Mouse (Mus musculus): ENCODE measurements around the gene Rragd. TPM values are rescaled to one million over a fixed set of nuclear protein-coding genes. Genes with fewer than 3 reads are reported as not detected.
"Not testable (repeated sequence)": the region's sequence is repeated elsewhere in the genome, so short reads cannot be mapped to it uniquely, and the experiment has no call there.

Rragd gene
- total RNA-seq (2014; fragmentation: Nextera tagmentation): not detected in 2 replicates
- 0.14 TPM in 1 of 2 replicates, not detected in the other for total RNA-seq (2017)

DNA sequence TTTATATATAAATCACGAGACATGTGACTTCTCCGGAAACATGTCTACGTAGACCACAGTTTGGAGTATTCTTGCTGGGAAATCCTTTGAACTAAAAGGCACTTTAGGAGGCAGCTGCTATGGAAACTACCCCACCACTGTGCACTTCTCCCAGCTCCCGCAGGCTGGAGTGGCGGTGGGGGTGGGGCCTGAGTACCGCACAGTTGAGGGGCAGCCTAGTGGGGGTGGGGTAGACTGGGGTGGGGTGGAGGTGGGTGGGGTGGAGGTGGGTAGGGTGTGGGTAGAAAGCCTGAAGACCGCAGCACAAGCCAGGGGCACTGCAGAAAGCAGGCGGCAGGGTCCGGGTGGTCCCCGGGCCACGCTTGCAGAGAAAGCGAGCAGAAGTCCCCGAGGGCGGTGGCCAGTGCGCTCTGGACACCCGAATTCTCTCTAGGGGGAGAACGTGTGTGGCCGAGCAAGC lies at the start of gene Rragd:
Gene Rragd (plus strand): TSS at position 322 of the 460 bp plus-strand sequence.
- no peak for ATAC-seq (replicated peaks; ENCODE audit: low FRiP score, low TSS enrichment, poor library complexity, severe bottlenecking)

DNA sequence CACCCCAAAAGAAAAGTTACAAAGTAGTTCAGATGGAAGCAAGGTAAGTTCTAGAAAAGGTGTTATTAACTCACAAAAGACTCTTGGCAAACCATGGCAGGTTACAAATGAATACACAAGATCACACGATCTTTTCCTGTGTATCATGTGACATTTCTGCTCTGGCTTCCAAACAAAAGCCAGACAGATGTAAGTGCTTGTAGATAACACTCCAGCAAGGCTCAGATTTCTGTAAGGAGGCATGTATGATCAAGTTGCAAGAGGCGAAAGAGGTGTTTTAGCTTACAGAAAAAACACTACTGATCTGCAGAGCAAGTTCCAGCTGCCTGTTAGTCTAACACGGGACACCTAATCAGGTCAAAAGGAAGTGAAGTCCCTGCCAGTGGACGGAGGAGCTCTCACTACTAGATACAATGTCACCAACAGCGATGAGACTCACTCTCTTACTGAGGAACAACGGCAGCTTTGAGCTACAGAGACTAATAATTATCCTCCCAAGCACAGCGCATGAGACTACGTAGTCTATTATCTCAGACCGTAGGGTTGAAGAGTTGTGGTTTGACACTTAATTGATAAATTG lies 46.0 kb upstream of the Rragd start:
- ATAC-seq (replicated peaks; ENCODE audit: low FRiP score, low TSS enrichment, poor library complexity, severe bottlenecking): peak; percentile 50; the same call in 1 of the 2 replicates

DNA sequence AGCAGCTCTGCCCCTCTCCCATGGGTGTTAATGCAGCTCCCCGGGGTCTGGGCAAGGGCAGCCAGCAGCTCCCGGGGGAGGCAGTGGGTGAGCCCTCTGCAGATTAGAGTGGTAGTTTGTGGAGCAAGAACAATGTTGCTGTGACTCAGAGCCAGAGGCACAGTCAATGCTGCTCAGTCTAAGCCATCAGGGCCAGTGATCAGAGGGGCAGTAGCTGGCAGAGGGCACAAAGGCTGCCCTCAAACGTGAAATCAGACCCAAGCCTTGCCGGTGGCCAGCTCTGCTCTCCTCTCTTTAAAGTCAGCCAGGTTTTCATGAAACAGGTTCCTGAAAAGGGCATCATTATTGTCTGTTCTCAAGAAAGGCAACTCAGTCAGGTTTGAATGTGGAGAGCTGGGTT lies 43.3 kb upstream of the Rragd start:
- no peak for ATAC-seq (replicated peaks; ENCODE audit: low FRiP score, low TSS enrichment, poor library complexity, severe bottlenecking)

DNA sequence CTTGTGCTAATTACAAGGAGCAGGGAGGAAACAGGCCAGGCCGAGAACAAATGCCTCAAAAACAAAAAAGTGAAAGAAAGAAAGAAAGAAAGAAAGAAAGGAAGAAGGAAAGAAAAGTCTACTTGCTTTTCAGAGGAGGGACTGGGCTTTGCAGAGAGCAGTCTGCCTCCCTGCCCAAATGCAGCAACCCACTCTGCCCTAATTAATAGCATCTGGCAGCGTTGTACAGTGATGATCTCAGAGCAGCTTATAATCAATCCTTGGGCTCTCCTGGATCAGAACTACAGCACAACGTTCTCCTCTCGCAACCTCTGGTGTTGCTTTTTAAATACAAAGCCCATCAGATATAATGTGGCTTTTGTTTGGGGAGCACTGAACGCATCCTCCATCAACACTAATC lies 42.9 kb upstream of the Rragd start:
- no peak for ATAC-seq (replicated peaks; ENCODE audit: low FRiP score, low TSS enrichment, poor library complexity, severe bottlenecking)

DNA sequence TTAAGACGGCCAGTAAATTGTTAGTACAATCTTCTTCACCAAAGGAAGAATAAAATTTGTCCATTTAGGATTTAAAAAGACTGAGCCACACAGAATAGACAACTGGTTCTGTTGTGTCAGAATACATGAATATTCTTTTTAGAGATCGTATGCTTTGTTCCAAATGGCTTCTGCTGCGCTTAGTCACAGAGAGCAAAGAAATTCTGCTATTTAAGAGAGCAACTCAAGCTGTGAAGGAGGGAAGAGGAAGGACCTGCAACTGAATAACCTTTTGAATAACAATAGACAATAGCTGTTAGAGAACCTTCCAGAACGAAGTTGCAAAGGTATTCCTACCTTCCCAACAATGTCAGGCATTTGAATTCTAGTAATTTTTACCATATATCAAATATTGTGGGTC lies 41.9 kb upstream of the Rragd start:
- ATAC-seq (replicated peaks; ENCODE audit: low FRiP score, low TSS enrichment, poor library complexity, severe bottlenecking): no peak

DNA sequence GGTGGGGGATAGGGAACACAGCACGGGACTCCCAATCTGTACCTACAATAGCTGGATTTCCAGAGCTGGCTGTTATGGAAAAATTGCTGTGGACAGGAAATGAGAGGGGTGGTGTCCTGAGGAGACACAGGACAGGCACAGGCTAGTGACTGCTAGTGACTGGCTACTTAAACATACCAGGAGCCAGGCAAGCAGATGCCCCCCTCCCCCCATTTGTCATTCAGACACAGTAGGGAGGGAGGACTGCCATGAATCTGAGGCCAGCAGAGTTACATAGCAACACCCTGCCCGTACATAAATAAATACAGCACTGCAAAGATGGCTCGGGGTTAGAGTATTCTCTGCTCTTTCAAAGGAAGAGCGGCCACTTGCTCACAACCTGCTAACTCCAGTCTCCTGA lies 35.2 kb upstream of the Rragd start:
- ATAC-seq (replicated peaks; ENCODE audit: low FRiP score, low TSS enrichment, poor library complexity, severe bottlenecking): no peak

DNA sequence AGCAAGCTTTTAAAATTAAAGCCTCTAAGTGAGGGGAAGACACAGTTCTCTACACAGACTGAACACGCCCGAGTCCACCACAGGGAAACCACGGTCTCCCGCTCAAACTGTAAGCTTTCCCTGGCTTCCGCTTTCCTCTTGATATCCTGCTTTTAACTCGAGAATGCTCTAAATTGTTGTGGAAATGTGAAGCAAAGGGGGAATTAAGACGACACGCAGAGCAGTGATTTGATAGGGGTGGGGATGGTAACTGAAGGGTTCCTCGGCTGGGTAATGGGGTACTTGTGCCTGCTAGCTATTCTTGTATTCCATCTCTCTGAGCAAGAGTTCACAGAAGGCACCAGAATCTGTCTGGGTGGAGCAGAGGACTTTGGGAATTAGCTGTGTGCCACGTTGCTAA lies 34.1 kb upstream of the Rragd start:
- ATAC-seq (replicated peaks; ENCODE audit: low FRiP score, low TSS enrichment, poor library complexity, severe bottlenecking): no peak

DNA sequence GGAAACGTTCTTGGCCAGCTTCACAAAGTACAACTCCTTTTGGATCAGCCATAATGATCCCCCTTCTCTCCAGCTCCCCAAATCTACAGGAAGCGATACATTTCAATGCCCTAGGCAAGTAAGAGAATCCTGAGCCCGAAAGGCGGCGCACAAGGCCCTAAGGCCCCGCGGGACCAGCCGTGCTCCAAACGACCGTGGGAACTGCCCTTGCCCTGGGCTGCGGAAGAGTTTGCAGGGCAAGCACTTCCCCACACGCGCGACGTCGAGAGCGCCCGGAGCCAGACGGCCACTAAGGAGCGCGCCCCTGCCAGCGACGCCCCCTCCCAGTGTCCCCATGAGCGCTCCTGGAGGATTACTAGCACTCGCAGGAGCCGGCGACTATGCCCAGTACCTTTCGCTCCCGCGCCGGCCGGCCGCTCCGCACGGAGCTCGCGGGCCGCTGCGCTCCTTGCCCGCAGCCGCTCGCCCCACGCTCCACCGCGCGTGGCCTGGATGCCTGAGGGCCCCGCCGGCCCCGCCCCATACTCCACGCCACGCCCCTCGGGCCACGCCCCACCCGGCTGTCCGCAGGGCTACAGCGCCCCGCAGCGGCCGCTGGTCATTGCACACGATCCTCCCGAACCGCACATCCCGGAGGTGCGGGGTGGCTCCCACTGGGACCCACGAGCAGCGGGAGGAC lies 32.3 kb upstream of the Rragd start, which contains the start of gene Ankrd6:
Gene Ankrd6 (minus strand): TSS at position 486 of the 679 bp plus-strand sequence.
- peak; percentile 88 for ATAC-seq (replicated peaks; ENCODE audit: low FRiP score, low TSS enrichment, poor library complexity, severe bottlenecking)

DNA sequence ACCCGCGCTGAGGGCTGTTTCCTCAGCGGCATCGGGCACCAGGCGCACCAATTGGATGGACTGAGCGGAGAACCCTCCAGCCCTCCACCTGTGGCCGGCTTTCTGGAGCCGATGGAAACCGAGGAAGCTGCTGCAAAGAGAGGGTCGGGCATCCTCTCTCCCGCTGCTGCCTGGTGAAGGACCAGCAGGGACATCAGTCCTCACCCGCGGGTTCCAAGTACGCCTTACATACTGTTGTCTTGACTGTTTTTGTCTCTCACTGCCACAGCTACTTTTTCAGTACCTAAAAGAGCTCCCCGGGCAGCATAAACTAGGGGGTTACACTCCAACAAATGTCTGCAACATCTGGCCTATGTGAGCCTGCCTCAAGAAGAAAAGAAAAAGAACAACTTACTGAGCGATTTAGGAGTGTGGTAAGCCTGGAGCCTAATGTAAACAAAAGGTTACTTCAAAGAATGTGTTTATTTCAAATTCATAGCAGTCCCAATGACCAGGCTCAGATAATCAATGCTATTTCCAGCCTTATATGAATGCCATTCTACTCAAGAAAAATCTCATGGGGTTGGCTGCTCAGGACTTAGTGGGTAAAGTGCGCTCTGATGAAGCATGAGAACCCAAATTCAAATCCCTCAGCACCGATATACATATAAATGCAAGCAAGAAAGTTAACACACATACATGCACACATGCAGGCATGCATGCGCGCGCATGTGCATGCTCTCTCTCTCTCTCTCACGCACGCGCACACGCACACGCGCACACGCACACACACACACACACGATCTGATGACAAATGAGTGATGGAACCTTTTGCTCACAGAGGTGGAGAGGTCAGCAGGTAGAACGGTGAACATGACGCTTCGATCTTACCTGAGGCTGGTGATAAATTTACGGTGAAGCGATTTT lies 31.5 kb upstream of the Rragd start:
- peak; percentile 45 for ATAC-seq (replicated peaks; ENCODE audit: low FRiP score, low TSS enrichment, poor library complexity, severe bottlenecking)

DNA sequence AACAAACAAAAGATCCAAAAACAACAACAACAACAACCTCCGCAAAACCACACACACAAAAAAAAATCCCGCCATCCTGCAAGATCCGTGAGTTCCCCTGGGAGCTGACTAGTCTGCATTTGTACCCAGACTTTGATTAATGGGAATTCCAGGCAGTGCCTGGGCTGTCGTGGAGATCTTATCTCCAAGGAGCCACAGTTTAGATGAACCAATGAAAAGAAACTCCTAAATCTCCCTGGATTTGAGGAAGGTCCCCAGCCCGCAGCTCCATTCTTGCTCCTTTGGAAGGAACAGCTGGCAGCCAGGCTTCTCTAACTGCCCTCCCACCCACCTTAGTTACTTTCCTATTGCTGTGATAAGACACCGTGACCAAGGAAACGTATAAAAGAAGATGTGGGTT lies 30.2 kb upstream of the Rragd start:
- ATAC-seq (replicated peaks; ENCODE audit: low FRiP score, low TSS enrichment, poor library complexity, severe bottlenecking): no peak

DNA sequence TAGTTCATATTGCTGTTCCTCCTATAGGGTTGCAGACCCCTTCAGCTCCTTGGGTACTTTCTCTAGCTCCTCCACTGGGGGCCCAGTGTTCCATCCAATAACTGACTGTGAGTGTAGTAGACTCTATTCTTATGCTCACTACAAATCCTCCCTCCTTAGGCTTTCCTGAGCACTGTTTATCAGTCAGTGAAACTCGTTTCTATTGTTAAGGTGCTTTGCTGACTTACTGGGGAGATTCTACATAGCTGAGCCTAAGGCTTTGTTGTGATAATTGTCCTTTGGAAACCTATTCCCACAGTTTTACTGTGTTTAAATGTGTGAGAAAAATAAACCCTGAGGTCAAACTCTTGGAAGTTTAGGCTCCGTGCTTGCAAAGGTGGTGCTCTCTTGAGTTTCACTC lies 26.4 kb upstream of the Rragd start:
- ATAC-seq (replicated peaks; ENCODE audit: low FRiP score, low TSS enrichment, poor library complexity, severe bottlenecking): no peak

DNA sequence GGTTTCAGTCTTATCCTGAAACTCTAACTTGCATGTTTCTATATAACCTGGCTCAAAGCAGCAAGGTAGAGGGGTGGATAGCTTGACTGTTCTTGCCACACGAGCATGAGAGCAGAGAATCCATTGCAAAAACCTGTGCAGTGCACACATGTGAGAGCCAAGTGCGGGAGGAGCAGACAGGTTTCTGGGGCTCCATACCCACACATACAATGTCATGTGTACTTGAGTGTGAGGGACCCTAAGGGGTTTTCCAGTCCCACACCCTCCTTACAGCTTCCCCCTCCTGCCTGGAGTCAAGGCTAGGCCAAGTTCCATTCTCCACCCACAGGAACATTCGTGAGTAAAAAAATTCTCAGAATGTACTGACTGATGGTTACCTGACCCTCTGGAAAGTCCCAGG lies 21.4 kb upstream of the Rragd start:
- no peak for ATAC-seq (replicated peaks; ENCODE audit: low FRiP score, low TSS enrichment, poor library complexity, severe bottlenecking)

DNA sequence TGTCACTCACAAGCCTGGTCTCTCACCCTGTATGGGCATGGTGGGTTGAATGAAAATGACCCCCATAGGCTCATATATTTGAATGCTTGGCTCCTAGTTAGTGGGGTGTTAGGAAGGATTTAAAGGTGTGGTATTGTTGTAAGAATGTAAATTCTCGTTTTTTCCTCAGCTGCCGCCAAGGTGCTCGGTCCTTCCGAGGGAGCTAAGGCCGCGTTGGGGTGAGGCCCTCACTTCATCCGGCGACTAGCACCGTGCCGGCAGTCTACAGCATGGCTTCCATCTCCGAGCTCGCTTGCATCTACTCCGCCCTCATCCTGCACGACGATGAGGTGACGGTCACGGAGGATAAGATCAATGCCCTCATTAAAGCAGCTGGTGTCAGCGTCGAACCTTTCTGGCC lies 18.2 kb upstream of the Rragd start:
- not testable (repeated sequence) for ATAC-seq (replicated peaks; ENCODE audit: low FRiP score, low TSS enrichment, poor library complexity, severe bottlenecking)

DNA sequence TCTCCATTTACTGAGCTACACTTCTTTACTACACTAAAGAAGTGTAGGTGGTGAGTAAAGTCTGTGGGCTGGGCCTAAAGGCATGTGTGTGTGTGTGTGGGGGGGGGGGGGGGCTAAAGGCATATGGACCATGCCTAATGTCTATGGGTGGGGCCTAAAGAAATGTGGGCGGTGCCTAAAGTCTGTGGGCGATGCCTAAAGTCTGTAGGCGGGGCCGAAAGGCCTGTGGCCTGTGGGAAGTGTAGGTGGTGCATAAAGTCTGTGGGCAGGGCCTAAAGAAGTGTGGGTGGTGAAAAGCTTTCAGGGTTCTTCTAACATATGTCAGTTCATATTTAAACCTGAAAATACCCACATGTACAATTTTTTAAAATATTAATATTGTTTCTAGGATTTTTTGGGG lies 5.5 kb upstream of the Rragd start:
- no peak for ATAC-seq (replicated peaks; ENCODE audit: low FRiP score, low TSS enrichment, poor library complexity, severe bottlenecking)

DNA sequence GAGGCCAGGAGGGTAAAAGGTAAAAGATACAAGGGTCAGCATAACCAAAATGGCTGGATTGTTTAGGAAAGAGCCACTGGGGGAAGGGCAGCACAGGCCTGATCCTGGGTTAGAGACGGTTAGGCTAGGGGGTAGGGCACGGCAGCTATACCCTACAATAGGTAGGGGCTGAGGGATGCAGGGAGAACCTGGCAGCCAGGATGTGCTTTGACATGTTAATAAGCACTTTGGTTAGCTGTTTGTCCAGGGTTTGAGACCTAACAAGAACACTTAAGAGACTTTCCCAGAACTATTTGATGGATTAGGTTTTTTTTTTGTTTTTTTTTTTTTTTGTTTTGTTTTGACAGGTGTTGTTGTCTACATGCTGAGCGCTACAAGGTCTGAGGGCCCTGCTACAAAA lies 2.8 kb upstream of the Rragd start:
- ATAC-seq (replicated peaks; ENCODE audit: low FRiP score, low TSS enrichment, poor library complexity, severe bottlenecking): no peak

DNA sequence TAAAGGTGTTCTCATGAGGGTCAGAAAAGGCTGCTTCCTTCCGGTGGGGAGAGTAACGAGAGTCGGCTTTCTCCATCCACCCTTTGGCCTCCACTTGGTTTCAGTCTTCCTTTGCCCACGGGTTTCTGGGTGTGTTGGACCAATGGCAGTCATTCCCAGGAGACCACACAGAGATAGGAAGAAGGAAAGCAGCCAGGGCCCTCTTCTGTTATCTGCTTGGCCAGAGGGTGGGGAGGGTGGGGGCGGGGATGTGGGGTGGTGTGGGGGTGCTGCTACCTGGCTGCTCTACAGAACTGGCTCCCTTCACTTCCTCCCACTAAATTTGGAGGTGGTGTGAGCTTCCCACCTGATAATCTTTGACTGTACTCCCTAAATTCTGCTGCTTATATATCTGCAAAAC lies 1.2 kb upstream of the Rragd start:
- ATAC-seq (replicated peaks; ENCODE audit: low FRiP score, low TSS enrichment, poor library complexity, severe bottlenecking): no peak

DNA sequence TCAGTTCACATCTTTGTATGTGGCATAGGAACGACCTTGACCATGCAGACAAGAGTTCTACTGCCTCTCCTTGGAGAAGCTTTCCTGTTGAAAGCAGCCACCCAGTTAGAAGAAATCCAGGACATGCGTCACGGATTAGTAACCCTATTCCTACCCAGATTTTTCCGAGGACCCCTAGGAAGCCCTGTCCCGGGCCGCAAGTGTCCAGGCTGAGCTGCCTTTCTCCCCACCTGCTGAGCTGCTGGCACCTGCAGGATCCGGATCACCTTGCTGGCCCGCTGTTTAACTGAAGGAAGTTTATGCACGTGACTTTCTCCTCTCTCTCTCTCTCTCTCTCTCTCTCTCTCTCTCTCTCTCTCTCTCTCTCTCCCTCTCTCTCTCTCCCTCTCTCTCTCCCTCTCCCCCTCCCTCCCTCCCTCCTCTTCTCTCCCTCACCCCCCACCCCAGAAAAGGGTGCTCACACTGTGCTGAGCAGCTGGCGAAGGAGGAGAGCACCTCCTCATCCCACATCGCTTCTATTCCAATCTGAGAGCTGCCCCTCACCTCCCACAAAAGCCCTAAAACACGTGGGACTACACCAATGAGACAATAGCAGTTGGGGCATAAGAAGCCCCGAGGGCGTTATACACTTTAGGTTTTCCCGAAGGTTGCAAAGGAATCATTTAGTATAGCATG lies 659 bp upstream of the Rragd start:
- ATAC-seq (replicated peaks; ENCODE audit: low FRiP score, low TSS enrichment, poor library complexity, severe bottlenecking): no peak

DNA sequence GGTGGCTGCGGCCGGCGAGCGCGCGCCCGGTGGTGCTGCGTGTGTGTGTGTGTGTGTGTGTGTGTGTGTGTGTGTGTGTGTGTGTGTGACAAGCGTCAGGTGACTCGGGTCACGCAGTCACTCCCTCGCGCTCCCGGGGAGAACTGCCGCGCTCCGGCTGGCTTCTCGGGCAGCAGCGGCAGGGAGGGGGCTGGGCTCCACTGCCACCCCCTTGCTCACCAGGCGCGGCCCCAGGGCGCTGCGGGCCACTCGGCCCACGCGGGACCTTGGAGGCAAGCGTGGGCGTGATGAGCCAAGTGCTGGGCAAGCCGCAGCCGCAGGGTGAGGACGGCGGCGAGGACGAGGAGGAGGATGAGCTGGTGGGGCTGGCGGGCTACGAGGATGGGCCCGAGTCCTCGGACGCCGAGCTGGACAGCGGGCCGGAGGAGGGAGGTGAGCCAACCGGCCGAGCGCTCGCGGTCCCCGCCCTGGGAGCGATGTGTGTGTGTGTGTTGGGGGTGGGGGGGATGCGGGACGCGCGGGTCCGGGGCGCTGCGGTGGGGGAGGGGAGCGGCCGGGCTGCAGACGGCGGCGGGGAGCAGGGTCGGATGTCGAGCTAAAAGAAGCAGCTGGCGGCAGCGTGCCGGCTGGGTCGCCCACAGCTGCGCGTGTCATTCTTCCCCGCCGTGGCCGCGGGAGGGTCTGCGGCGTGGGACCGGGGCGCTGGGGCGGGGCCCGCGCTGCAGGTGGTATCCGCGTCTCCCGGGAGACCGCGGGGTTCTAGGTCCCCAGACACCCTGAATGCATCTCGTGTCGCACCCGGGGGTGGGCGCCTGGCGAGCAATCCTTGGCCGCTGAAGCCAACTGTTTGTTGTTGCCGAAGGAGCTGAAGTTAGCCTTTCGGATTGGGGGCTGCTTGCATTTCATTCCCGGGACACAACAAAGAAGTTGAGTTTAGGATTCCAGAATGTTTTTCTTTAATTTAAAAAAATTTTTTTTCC lies 629 bp downstream of the Rragd start:
- ATAC-seq (replicated peaks; ENCODE audit: low FRiP score, low TSS enrichment, poor library complexity, severe bottlenecking): no peak

DNA sequence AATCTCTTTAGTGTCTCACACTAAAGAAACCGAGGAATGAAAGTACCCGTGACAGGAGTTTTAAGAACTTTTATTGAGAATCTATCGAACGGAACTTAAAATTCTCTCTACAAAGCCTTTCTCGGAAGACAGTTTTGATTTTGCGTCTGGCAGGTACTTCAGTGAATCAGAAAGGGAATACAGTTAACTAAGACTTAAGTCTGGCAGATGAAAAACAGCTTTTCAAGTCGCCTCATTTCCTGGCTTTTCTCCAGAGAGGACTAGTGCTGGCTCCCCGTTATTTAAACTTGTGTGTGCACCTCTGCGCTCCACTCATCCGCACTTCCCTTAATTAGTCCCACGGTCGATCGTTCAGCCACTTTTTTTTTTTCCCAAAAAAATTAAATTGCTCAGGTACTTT lies 1.4 kb downstream of the Rragd start:
- no peak for ATAC-seq (replicated peaks; ENCODE audit: low FRiP score, low TSS enrichment, poor library complexity, severe bottlenecking)
